Mouse (Mus musculus) ES-Bruce4 (cell line): ENCODE measurements around the gene Dmd. TPM values are rescaled to one million over a fixed set of nuclear protein-coding genes. Genes with fewer than 3 reads are reported as not detected.

Source experiments
- H3K27ac ChIP-seq: 2 replicates; pipeline ENCODE4 v1.5.1; 2012; ENCODE audit warnings: low read length, inconsistent platforms; ENCODE audit not compliant: insufficient read depth
- H3K27me3 ChIP-seq: 2 replicates; pipeline ENCODE4 v1.6.1; 2012; ENCODE audit warnings: mild to moderate bottlenecking, low read length, inconsistent platforms; ENCODE audit not compliant: control insufficient read depth, poor library complexity, insufficient read depth, severe bottlenecking
- H3K36me3 ChIP-seq: 2 replicates; pipeline ENCODE4 v1.6.1; 2012; ENCODE audit warnings: inconsistent platforms, mild to moderate bottlenecking, low read length, moderate library complexity; ENCODE audit not compliant: control insufficient read depth, poor library complexity, insufficient read depth, severe bottlenecking
- H3K4me1 ChIP-seq: one replicate; pipeline ENCODE4 v1.8.1; 2011; ENCODE audit warnings: low read length; ENCODE audit not compliant: control insufficient read depth, insufficient read depth
- H3K4me3 ChIP-seq: 2 replicates; pipeline ENCODE4 v1.5.1; 2011; ENCODE audit warnings: low read depth, mild to moderate bottlenecking, low read length
- H3K9ac ChIP-seq: 2 replicates; pipeline ENCODE4 v1.6.1; 2012; ENCODE audit warnings: low read depth, mild to moderate bottlenecking, inconsistent platforms; ENCODE audit not compliant: poor library complexity, severe bottlenecking
- H3K9me3 ChIP-seq: replicated peaks from 2 replicates; pipeline ENCODE4 v1.6.1; 2012; ENCODE audit warnings: mild to moderate bottlenecking, low read length, inconsistent platforms; ENCODE audit not compliant: control insufficient read depth, poor library complexity, insufficient read depth, severe bottlenecking
- CTCF ChIP-seq: IDR thresholded peaks from one replicate; pipeline ENCODE4 v1.8.1; 2011; ENCODE audit warnings: low read depth, low read length
- EP300 ChIP-seq: IDR thresholded peaks from 2 replicates; pipeline ENCODE4 v1.6.1; 2011; ENCODE audit warnings: low read depth, low read length; ENCODE audit not compliant: insufficient read depth
- POLR2A ChIP-seq: IDR thresholded peaks from one replicate; pipeline ENCODE4 v1.8.1; 2011; ENCODE audit warnings: low read length; ENCODE audit not compliant: insufficient read depth
- polyA plus RNA-seq: library from polyadenylated mRNA; stranded (reverse); fragments of >200 nt; gene quantifications from 2 replicates; pipeline ENCODE4 v1.2.4, GENCODE M21; 2011; ENCODE audit warnings: low read depth; ENCODE audit not compliant: missing spikeins, insufficient read depth, insufficient read length

Gene Dmd
- polyA plus RNA-seq, 1 experiment, result 29.5 TPM

DNA sequence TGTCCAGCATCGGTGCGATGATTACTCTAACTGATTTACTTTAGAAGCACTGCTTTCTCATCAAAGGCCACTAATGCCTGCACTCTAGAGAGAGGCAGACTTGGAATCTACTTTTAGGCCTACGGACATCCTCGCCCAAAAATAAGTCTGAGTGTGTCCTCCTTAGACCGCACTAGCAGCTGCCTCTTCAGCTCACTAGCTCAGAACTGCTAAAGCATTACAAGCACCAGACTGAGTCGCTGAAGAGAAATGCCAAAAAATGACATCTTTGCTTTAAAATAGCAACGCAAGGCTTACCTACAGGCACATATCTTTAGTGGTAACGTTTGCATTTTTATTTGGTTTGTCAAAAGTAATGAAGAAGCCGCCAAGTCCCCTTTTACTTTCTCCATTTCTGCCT is 2098.0 kb downstream of the Dmd start:
- TF ChIP-seq POLR2A (no peak), CTCF (no peak)
- Histone ChIP-seq H3K27me3 (no peaks in the 10 kb centered on the region), H3K36me3 (no peaks in the 10 kb centered on the region)

GRCm38 (mm10) chrX:85048141-85049110 is 2099.8 kb downstream of the Dmd start:
- Histone ChIP-seq H3K36me3 (no peaks in the 10 kb centered on the region), H3K27me3 (no peaks in the 10 kb centered on the region), H3K4me1 (no peaks in the 10 kb centered on the region), H3K27ac (no peak overlapping the region), H3K9me3 (no peaks in the 10 kb centered on the region), H3K4me3 (peak overlapping the region; percentile 81), H3K9ac (peak overlapping the region; percentile 46)
- TF ChIP-seq POLR2A (no peak), CTCF (no peak), EP300 (no peak)

More for the DNA sequence above, 2098.0 kb downstream of the Dmd start:
- no peaks in the 10 kb centered on the region for H3K9me3 ChIP-seq
- no peaks in the 10 kb centered on the region for H3K4me1 ChIP-seq
- H3K27ac ChIP-seq, result no peak overlapping the region
- no peak overlapping the region for H3K4me3 ChIP-seq
- H3K9ac ChIP-seq, result no peak overlapping the region

DNA sequence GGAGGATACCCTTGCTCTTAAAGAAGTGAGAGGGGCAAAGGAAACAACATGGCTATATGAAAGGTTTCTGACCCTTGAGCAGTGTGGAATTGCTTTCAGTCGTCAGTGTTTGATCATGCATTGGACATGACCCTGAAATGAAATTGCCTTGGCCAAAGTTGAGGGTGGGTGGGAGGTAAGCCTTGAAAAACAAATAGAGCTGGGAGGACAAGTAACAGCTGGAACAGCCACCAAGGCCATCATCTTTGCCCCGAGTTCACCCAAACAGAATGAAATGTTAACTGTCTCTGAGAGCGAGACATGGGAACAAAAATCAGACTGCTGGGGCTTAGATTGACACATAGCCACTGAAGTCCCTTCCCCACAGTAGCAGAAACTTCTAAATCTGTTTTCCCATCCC is 2100.9 kb downstream of the Dmd start:
- no peaks in the 10 kb centered on the region for H3K36me3 ChIP-seq
- H3K9ac ChIP-seq, result no peak overlapping the region
- no peaks in the 10 kb centered on the region for H3K27me3 ChIP-seq
- no peaks in the 10 kb centered on the region for H3K4me1 ChIP-seq
- TF ChIP-seq EP300 (no peak), CTCF (no peak), POLR2A (no peak)
- H3K9me3 ChIP-seq, result no peaks in the 10 kb centered on the region
- H3K4me3 ChIP-seq, result no peak overlapping the region
- no peak overlapping the region for H3K27ac ChIP-seq

DNA sequence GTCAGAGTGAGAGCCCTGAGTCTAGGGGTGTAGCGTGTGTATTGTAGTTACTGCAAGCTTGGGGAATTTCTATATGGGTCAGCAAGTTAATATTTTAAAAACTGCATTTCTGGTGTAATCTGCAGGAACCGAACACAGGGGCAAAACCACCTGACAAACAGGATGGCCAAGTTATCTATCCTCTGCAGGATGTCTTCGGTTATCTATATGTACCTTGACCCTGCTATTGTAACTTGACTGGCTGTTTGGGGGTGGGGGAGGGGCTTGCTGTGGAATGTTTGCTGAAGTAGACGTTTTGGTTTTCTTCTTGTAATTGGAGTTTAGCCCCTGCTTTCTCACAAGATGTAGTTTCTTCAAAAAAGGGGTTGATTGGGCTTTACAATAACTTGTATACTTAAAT is 2124.9 kb downstream of the Dmd start:
- no peak for TF ChIP-seq EP300
- TF ChIP-seq CTCF, result no peak
- TF ChIP-seq POLR2A, result no peak
- Histone ChIP-seq H3K4me3 (no peak overlapping the region), H3K4me1 (peaks cover 1% of the 10 kb centered on the region), H3K36me3 (no peaks in the 10 kb centered on the region), H3K9me3 (no peaks in the 10 kb centered on the region), H3K27me3 (no peaks in the 10 kb centered on the region), H3K27ac (peak overlapping the region; percentile 33), H3K9ac (no peak overlapping the region)

- peak; percentile 82 for TF ChIP-seq EP300
- no peak for TF ChIP-seq CTCF
- no peak for TF ChIP-seq POLR2A
- H3K27me3 ChIP-seq, result no peaks in the 10 kb centered on the region
- peak overlapping the region; percentile 98 for H3K27ac ChIP-seq
- H3K4me3 ChIP-seq, result no peak overlapping the region
- H3K4me1 ChIP-seq, result peaks cover 4% of the 10 kb centered on the region
- no peaks in the 10 kb centered on the region for H3K36me3 ChIP-seq
- no peaks in the 10 kb centered on the region for H3K9me3 ChIP-seq
- H3K9ac ChIP-seq, result no peak overlapping the region
Measured at GRCm38 (mm10) chrX:85076845-85077244, 2128.2 kb downstream of the Dmd start.

DNA sequence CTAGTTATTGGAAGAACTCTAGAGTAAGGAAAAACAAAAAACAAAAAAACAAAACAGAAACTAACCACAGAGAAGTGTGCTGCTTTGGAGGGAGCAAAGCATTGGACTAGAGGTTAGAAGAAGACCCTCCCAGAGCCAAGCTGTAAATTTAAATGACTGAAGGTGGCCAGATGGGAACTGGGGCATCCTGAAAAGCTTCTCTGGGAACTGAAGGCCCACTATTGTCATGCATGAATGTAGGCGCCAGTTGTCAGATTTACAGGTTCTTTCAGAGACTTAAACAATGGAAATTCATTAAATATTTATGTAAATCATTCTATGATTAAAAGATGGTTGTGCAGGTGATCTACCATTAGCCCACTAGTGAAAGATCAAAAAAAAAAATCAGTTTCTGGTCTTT is 2128.9 kb downstream of the Dmd start:
- no peak for TF ChIP-seq POLR2A
- peak; percentile 76; the same call in 1 of the 2 replicates for TF ChIP-seq EP300
- TF ChIP-seq CTCF, result no peak
- no peaks in the 10 kb centered on the region for H3K27me3 ChIP-seq
- H3K36me3 ChIP-seq, result no peaks in the 10 kb centered on the region
- H3K27ac ChIP-seq, result no peak overlapping the region
- peaks cover 6% of the 10 kb centered on the region for H3K4me1 ChIP-seq
- H3K4me3 ChIP-seq, result no peak overlapping the region
- no peak overlapping the region for H3K9ac ChIP-seq
- H3K9me3 ChIP-seq, result no peaks in the 10 kb centered on the region
